Mouse (Mus musculus) megakaryocyte-erythroid progenitor cell, adult 5-6 weeks (primary cell): ENCODE measurements around the gene Dock3. TPM values are rescaled to one million over a fixed set of nuclear protein-coding genes. Genes with fewer than 3 reads are reported as not detected.
"Not testable (repeated sequence)": the region's sequence is repeated elsewhere in the genome, so short reads cannot be mapped to it uniquely, and the experiment has no call there.

Experiments
- ATAC-seq: replicated peaks from 2 replicates; pipeline ENCODE4 v1.8.0; 2016; ENCODE audit warnings: mild to moderate bottlenecking, inconsistent platforms; ENCODE audit not compliant: severe bottlenecking, poor library complexity, low FRiP score, low TSS enrichment
- total RNA-seq, 2 experiments: library from RNA; stranded (forward) in 1 of 2; stranded (reverse) in 1 of 2; fragments of 200-1000, 215-1000 nt in 1 of 2; fragments of >200 nt in 1 of 2; fragmentation: Nextera tagmentation in 1 of 2; gene quantifications; 2 replicates each; pipeline ENCODE4 v1.2.3; 2014 to 2017

Gene Dock3
- total RNA-seq, 2 experiments from 2014 or later, result 0.09 TPM; not detected in 1

DNA sequence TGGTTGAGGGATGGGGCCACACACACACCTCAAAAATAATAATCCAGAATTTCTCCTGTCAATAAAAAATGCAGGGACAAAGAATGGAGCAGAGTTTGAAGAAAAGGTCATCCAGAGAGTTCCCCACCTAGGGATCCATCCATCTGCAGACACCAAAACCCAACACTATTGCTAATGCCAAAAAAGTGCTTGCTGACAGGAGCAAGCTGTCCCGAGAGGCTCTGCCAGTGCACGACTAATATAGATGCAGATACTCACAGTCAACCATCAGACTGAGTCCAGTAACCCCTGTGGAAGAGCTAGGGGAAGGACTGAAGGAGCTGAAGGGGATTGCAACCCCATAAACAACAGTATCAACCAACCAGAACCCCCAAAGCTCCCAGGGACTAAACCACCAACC is 119.7 kb downstream of the Dock3 start:
- ATAC-seq, result no peak

DNA sequence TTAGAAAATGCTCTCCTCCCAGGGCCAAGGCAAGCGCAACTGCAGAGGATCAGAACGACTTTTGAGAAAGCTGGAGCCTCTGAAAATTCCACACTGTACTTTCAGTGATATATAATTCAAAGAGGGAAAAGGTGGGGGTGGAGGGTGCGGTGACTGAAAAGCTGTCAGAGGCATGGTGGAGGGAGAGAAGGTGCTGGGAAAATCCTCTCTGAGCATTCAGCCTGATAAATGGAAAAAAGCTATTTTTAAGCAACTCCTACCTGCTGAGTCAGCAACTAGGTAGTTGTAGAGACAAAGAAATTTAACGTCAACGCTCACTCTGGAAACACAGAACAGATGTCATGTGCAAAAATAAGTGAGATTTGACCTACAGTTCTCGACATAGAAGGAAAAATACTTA is 132.2 kb downstream of the Dock3 start:
- ATAC-seq, result no peak

DNA sequence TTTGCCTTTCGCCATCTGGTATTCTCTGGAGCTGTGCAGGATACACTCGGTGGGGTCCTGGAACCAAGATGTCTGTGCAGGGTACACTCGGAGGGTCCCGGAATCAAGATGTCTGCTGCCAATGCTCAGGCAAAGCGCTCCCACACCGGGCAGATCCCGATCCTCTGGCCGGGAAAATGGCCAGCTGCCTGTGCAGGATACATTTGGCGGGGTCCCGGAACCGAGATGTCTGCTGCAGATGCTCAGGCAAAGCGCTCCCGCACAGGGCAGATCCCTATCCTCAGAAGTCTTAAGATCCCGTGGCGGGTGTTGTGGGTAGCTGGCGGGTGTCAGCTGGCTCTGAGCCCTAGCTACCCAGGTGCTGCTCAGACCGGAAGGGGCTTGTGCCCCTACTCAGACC is 142.3 kb downstream of the Dock3 start:
- not testable (repeated sequence) for ATAC-seq

DNA sequence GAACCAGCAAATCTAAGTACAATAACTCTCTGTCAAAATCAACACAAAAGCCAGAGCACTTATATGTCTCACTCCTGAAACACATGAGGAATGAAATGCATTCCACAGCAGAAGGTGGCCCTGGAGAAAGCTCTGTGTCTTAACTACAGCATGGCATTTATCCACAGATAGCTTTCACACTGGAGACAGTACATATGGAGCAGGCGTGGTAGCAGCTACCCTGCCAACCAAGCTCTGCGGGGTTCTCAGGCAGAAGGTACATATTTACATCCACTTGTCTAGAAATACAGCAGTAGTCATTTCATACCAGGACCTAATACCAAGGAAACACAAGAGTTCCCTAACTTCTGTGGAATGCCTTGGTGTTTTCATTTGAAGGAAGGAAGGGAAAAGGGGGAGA is 144.2 kb downstream of the Dock3 start:
- ATAC-seq, result no peak

DNA sequence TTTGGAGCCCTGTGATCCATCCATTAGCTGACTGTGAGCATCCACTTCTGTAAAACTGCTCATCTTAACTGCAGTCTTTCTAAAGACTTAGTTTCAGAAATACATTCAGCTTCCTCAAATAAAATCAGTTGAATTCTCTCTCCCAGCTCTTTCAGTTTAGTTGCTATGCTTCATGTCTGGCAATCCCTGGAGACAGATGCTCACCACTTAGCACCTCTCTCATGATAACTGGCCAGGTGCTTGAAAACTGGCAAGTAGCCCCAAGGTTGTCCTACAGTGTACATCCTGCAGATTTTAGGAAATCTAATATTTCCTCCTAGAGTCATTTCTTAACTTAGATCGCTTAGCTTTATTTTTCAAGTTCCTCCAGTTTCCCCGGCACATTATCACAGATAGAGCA is 193.8 kb downstream of the Dock3 start:
- ATAC-seq, result no peak

DNA sequence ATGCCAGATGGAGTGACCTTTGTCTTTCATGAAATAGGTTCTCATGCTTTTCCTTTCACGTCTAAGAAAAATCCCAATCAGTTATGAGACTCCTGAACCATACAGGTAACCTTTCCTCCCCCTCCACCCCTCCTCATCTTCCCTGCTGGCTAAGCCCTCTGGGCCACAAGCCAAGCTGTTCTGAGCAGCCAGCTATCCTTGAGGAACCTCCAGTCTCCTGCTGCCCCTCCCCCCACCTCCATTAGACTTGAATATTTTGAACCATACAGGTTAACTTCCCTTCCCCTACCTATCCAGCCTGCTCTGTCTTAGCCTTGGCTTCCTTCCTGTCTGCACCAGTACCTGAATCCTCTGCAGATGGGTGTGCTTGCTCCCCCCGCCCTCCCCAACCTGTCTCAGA is 204.1 kb downstream of the Dock3 start:
- ATAC-seq, result no peak

DNA sequence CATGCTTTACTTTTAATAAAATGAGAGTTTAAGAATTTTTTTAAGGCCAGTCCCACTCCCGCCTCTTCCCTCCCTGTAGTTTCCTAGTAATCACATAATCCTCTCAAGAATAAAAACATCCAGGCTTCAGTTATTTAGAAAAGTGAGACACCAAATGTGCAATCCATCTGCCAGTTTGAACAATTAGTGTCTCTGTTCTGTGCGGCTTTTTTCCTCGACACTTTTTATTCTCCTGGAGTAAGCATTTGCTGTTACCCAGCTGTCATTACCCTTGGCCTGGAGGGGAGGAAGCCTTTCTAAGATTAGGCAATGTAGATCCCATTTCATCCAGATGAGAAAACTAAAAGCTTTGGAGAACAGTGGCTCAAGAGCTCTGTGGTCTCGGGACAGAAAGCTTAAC is 221.9 kb downstream of the Dock3 start:
- ATAC-seq, result no peak

DNA sequence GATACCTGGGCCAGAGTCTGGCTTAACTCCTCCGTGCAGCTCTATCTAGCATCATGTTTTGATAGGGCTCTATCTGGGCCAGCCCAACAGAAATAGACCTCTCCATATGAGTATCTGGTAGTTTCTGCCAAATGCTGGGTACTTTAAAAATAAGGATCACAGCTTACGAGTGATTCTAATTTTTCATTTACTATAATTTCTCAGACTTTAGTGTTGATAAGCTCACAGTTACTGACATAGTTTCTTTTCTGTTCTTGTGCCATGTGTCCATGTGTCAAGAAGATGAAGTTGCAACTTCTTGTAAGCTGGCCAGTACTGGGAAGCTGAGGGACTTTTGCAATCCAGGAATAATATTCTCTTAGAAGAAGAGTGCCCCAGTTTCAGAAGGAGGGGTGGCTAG is 228.5 kb downstream of the Dock3 start:
- ATAC-seq, result no peak

DNA sequence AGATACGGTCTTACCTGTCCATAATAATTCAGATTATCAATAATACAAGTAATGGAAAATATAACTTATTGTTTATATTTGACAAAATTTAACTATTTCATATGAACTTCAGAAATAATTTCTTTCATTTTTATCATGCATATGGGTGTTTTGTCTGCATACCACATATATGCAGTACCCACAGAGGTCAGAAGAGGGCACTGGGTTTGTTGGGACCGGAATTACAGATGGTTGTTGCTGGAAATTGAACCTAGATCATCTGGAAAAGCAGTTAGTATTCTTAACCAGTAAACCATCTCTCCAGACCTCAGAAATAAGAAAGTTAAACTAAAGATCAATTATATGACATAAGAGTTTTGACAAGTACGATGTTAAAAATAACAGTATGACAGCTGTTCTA is 261.0 kb downstream of the Dock3 start:
- no peak for ATAC-seq

DNA sequence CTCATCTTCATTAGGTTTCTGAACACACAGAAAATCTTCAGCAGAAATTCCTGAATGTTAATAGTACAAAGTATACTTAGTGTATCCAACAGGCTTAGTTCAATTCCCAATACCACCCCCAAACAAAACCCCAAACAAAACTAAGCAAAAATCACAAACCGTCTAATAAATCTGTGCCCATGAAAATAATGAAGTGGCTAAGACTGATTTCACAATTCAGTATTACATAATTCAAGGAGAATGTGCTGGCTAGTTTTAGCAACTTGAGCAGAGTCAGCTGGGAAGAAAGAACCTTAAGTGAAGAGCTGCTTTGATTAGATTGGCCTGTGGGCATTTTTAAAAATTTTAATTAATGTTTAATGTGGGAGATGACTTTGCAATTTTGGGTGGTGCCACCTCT is 273.3 kb downstream of the Dock3 start:
- no peak for ATAC-seq

DNA sequence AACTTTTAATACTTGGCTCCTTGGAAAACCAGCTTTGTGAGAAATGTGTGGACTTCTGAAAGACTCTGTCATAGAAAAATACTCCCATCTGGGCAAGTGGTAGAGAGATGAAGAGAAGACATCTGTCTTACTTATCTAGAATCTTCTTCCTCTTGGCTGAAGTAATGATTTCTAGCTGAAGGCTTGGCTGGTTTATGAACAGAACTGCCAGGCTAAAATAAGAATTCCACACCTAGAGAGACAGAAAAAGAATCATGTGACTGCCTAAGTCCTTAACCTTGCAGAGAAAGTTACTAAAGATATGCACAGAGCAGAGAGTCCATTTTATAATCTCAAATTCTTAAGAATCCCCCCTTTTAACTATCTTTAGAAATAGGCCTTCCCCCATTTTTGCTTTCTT is 276.2 kb downstream of the Dock3 start:
- no peak for ATAC-seq

DNA sequence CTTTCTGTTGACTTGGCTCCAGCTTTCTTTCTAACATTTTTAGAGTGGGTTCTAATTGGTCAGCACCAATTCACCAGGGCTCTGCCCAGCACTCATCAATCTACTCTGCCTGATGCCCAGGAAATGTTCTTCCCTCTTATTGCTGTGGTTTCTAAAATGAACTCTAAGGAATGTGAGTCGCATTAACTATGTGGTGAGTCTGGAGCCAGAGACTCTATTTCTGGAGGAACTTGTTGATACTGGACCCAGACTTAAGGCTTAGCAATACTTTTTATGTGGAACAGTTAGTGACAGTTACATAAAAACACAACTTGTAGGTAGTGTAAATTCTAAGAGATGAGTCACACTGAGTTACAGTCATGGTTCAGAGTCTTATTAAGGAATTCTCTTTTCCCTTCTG is 296.7 kb downstream of the Dock3 start:
- no peak for ATAC-seq

DNA sequence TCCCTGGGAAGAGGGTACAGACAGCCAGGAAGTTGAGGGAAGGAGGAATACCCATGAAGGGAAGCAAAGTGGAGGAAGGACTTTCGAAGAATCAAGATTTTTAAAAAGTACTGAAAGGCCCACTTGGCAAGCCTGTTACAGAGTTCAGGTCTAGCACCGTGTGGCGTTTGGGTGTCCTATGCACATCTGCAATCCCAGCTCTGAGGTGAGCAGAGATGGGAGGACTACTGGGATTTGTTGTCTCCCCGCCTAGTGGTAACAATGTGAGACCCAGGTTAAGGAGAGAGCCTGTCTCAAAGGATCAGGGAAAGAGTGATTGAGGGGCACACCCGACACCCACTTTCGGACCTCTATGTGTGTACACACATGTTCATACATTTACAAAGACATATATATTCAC is 316.8 kb downstream of the Dock3 start:
- no peak for ATAC-seq

DNA sequence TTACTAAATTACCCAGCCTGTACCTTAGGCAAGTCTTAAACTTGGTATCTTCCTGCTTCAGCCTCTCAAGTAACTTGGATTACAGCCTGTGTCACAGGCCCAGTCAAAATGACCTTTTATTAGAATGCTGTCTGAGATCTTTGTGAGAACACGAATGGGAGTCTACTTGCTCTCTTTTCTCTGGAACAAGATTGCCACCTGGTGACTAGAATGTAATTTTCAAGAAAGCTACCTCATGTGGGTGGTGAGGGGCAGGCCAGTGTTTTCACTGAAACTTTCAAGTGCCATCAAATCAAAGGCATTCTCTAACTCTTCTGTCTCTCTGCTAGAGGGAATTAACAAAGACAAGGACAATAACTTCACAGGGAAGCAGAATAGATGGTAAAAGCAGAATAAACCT is 317.9 kb downstream of the Dock3 start:
- no peak for ATAC-seq

DNA sequence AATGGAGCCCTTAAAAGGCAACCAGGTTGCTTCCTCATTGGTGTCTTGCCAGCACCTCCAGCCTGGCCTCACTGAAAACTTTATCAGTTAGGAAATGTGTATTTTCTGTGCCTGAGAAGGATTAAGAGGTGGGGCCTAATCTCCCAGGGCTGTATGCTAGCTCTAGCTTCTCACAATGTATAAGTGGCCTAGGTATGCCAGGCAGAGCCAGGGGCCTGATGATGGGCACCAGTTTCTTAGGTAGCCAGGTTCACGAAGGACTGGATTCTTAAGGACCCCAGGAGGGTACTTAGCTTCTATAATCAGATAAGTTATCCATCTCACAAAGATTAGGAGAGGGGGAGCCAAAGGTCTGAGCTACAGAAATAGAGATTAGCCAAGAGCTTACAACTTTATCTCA is 320.1 kb downstream of the Dock3 start:
- ATAC-seq, result no peak

DNA sequence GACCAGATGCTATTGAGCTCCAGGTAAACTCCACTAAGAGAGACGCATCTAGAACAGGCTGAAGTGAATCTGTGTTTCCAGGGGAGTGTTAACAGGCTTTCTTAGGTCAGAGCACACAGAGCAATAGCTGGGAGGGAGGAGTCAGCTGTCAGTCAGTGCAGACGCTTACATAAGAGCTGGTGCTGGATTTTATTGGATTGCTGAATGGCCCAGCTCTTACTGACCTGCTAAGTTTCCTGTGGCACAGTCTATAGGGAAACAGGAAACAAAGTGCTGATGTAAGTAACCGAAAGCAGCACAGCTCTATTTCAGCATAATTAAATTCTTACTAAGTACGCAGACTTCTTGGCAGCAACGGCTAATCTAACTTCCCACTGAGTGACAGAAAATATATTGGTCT is 323.0 kb downstream of the Dock3 start:
- ATAC-seq, result no peak

DNA sequence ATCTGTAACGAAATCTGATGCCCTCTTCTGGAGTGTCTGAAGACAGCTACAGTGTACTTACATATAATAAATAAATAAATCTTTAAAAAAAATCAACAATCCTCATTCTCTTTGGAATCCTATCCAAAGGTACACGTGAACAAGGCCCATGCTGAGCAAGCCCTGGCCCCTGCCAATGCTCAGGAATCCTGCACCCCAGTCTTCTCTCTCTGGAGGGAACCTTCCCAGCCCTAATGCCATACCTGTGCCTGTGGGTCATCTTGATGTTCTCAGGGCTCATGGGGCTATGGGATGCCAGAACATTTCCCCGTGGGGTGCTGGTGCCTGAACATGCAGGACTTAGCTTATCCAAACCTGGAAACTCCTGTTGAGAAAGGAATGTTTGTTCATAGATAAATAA is 323.5 kb downstream of the Dock3 start:
- ATAC-seq, result no peak

DNA sequence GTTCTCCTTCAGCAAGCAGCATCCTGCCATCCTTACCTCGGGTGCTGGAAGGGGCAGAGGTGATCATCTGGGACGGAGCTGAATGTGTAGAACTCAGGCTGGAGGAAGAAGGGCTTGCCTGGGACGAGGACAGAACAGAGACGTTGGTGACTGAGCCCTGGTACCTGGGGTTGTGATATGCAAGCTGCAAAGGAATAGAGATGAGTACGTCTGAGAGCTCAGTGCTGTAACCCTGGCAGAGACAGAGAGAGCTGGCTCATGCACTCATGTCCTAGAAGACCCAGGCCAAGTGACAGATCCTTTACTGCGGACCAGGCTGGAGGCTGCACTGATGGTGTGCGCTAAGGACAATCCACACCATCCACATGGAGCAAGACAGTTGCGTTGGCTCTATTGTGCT is 325.1 kb downstream of the Dock3 start:
- ATAC-seq, result no peak

DNA sequence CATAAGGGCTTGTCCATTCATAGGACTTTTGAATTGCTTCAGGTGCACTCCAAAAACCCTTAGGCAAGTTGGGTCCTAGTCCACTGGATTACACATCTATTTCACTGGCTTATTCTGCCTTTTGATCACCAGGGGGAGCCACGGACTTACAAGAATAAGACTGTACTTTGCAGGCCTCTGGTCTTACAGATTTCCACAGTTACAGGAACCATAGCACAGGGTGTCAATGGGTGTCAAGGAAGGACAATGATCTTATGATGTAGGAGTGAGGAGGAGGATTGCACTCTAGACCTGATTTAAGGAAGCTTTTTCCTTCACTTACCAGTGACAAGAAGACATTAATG is 327.9 kb downstream of the Dock3 start:
- peak; percentile 72; the same call in 1 of the 2 replicates for ATAC-seq

DNA sequence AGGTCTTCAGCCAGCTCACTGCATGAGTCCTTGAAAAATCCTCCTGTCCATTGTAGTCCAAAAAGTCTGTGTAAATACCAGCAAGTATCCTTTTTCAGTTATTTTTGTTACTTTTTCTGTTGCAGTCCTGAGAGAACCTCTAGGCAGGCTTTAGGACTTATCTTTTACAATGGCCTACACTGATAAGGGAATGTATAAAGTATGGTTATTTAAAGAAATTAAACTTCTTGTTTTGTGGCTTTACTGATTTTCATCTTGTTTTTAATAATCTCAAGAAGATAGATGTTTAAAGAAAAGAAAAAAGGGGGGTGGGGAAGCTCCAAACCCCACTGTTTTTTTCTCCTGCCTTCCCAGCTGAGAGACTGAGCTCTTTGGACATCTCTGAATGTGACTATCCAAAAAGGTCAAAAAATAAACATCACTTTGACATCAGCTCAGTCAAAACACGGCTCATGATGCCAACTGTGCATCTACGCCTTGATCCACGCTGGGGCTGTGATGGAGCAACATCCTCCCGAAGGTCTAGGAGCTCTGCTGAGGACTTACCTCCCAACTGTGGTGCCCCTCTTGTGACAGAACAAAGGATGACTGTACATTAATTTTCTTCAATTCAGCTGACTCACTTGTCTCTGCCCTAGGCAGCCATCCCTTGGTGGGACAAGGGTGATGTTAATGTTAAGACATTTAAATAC is 328.5 kb downstream of the Dock3 start:
- ATAC-seq, result no peak; the same call in 1 of the 2 replicates

DNA sequence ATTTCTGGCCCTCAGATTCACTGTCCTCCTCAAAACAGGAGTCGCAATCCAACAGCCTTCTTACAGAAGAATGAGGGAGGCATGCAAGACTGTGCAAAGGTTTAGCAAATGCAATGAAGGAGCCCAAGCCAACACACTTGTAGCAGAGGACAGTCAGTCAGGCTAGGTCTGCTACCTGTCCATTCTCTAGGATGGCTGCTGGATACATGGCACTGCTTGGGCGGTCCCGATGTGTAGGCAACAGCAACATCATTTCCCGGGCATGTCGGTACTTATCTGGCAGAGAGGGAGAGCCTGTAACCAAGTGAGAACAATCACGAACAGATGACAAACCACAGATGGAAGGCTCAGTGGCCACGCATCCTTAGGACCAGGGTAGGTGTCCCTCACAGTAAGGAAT is 330.1 kb downstream of the Dock3 start:
- ATAC-seq, result no peak

DNA sequence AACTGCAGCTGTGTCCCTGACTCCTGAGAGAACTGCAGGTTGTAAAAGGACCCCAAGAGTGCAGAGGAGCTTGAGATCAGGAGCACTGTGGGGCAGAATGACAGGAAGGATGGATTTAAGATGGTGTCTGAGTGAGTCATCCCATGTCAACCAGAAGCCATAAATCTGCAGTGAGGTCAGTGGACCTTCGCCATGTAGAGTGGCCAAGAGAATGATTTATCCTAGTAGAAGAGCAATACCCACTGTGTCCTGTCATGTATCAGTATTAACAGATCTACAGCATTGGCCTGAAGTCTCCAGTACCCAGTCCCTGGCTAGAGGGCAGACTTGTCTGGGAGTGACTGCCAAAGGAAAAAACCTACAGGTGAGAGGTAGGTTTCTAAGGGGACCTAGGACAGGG is 332.8 kb downstream of the Dock3 start:
- no peak for ATAC-seq
